Mouse (Mus musculus): ENCODE measurements around the gene Hba-a2.
"Not testable (repeated sequence)": the region's sequence is repeated elsewhere in the genome, so short reads cannot be mapped to it uniquely, and the experiment has no call there.

The Hba-a2 gene

DNA sequence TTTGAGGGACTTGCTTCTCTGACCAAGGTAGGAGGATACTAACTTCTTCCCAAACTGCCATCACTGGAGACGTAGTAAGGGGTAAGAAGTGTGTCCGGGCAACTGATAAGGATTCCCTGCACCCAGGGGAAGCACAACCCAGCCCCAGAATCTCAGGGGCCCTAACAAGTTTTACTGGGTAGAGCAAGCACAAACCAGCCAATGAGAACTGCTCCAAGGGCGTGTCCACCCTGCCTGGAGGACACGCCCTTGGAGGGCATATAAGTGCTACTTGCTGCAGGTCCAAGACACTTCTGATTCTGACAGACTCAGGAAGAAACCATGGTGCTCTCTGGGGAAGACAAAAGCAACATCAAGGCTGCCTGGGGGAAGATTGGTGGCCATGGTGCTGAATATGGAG, at the start of gene Hba-a2:
TSS of gene Hba-a2 (plus strand) at position 287 of the 400 bp plus-strand sequence.
- POLR2A ChIA-PET, result interaction anchor here in 1 of 4 experiments (0.6 kb wide), 1 partner anchor 25 kb away, joined by 4 read pairs; no protein-coding TSS in a partner anchor
- CTCF ChIA-PET, result not testable (repeated sequence)

DNA sequence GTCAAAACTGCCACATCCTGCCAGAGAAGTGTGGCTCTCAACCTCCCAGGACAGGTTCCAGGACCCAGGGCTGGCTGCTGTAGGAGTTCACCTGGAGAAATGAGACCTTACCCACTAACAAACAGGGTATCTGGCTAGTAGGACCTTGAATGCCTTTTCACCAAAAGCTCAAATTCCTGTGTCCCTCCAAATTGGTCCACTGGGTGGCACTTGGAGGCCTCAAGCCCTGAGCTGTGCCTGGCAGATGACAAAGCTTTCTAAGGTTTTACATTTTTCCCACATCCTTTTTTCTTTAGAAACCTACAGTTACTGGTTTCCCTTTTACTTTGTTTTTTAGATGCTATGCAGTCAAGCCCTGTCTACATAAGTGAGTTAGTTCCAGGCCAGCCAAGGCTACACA, 49.2 kb upstream of the Hba-a2 start:
- ChIA-PET CTCF (interaction anchor here in 3 of 4 experiments (0.5 to 2.8 kb wide), 7 partner anchors 9 to 448 kb away, joined by 3 to 8 read pairs (median 6); no protein-coding TSS in a partner anchor), POLR2A (interaction anchor here in 3 of 4 experiments (0.8 to 2.0 kb wide), 5 partner anchors 11 to 42 kb away, joined by 3 to 4 read pairs (median 3); partner anchors contain the start of gene Snrnp25 (in 1 of the 3))

DNA sequence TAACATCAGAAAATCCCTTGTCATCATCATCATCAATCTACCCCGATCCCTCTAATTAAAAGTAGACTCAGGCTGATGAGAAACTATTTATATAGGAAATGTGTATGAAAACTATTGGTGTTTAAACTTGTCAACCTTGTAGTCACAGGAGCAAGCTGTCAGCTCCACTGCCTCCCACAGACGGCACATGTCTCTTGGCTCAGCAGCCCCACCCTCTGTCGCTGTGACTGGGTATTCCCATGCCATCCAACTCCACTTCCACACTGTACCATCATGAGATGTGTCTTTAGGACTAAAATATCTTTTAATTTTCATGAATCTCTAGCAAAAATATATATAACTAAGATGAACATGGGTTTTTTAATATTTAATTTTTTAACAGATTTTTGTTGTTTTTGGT, 47.9 kb upstream of the Hba-a2 start:
- CTCF ChIA-PET, result interaction anchor here in 3 of 4 experiments (0.6 to 2.2 kb wide), 3 partner anchors 11 to 142 kb away, joined by 3 to 8 read pairs (median 6); no protein-coding TSS in a partner anchor
- POLR2A ChIA-PET, result interaction anchor here in 1 of 4 experiments (1.3 to 2.0 kb wide), 2 partner anchors 20 to 26 kb away, joined by 4 to 5 read pairs; partner anchors contain the start of gene Rhbdf1

DNA sequence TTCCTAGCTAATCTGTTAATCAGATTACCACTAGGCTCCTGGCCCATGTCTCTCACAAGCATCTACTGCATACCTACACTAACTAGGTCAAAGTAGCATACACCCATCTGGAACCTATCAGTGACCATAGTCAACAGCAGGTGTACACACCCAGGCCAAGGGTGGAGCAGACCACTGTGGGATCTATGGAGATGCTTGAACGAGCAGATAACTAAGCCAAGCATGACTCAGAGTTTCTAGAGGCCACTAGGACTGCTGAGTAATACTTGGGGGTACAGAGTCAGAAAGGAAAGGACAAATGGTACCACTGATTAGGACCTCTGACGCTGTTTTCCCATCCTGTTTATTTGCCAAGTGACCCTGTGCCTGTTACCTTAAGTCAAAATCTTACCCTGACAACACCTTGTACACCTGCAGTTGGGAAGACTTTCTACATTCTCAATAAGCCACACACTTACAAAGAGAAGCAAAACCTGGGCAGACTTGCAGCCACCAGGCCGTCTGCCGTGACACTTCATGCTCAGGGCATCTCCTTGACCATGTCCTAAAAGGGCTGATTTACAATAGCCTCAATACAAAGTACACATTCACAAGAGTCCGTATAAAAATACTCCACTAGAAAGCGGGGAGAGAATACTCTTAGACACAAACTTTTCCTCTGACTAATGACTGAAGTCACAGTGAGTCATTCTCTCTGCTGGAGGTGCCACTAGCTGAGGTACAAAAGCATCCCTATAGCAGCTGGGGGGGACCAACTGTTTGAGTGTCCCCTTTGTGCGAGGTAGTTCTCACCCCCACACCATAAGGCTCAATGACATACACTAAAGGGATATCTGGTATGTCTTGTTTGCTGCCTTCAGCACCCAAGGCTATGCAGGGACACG, 45.2 kb upstream of the Hba-a2 start:
- POLR2A ChIA-PET, result no interaction called here
- CTCF ChIA-PET, result no interaction called here

DNA sequence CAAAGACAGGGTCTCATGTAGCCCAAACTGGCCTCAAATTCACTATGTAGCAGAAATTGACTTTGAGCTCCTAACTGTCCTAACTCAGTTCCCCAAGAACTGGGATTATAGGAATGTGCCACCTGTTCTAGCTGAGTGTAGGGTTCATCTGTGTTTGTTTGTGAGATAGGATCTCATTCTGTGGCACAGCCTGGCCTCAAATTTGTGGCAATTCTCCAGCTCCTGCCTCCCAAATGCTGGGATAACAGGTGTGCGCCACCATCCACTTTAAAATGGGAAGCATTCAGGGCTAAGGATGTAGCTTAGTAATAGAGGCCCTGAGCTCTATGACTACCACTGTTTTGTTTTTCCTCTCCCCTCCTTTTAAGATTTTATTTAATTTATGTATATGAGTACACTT, 43.2 kb upstream of the Hba-a2 start:
- ChIA-PET POLR2A (interaction anchor here in 2 of 4 experiments (0.9 to 1.6 kb wide), 3 partner anchors 9 to 14 kb away, joined by 3 to 6 read pairs (median 3); partner anchors contain the start of gene Nprl3 (in 1 of the 2)), CTCF (no interaction called here)

DNA sequence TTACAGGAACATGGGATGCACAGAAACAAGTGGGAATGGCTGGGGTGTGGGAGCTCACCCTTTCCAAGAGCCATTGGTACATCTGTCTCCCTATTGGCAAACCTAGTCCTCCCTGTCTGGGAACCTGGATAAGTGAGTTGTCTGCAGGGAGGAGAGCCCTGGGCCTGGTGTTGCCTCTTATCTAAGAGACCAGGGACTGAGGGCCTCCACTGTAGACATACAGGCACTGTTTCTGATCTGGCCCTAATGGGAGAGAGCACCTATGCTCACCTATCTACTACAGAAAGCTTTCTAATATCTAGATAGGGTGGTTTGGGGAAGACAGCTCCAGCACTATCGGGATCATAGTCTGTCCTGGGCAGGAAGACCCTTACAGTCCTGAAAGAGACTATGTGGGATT, 40.1 kb upstream of the Hba-a2 start:
- ChIA-PET CTCF (interaction anchor here in 2 of 4 experiments (0.6 to 2.5 kb wide), 3 partner anchors 19 to 95 kb away, joined by 3 to 5 read pairs (median 3); partner anchors contain the start of gene Hbq1b (in 1 of the 2)), POLR2A (interaction anchor here in 1 of 4 experiments (0.9 to 1.9 kb wide), 2 partner anchors 11 to 12 kb away, joined by 3 to 9 read pairs; partner anchors contain the start of gene Nprl3)

DNA sequence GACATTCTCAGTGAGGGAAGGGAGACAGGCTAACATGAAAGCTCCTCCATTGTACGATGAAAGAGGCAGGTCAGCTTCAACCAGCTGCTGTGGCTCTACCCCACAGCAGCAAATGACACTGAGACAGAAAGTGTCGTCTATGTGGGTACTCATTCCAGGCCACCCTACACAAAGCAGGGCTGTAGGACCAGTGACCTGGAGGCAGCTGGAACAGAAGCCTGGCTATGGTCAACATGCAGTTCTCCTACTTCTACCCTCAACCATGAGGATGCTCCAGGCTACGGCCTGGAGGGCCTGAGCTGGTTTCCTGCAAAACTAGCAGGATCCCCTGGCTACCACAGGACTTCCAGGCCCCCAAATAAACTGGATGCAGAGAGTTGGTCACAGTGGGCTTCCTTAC, 39.7 kb upstream of the Hba-a2 start:
- POLR2A ChIA-PET, result interaction anchor here in 1 of 4 experiments (1.9 kb wide), 1 partner anchor 10 kb away, joined by 9 read pairs; the partner anchor contains the start of gene Nprl3

DNA sequence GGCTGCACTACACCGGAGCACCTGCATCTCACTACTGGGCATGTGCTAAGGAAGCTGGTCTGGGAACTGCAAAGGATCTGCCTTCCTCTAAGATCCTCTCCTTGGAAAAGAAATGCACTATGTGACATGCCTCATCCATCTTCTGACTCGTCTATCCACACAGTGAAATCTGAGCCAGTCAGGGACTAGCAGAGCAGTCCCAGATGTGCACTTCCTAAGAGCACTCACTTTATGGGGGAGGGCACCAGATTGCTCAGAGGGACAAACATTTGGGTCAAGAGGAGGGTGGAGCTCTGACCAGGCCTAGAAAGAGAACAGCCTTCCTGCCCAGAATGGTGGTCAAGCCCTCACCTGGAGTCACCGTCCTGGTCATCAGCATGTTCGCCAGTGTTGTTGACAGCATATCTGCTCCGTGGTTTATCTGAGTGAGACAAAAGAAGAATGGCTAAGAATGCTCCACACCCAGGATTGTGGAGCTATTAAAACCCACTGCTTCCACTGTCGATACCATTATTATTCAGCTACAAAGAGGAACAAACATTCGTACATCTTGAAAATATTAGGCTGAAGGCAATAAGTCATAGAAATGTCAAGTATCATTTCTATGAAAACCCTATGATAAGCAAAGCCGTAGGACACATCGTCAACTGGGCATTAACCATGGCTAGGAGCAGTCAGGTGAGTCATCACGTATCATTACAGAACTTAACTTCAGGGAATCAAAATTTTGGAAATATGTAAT, 33.4 kb upstream of the Hba-a2 start:
- POLR2A ChIA-PET, result interaction anchor here in 1 of 4 experiments (0.7 to 1.3 kb wide), 4 partner anchors 9 to 58 kb away, joined by 3 to 4 read pairs (median 3); partner anchors contain the start of gene Snrnp25

More for the DNA sequence above, 39.7 kb upstream of the Hba-a2 start:
- CTCF ChIA-PET, result interaction anchor here in 2 of 4 experiments (0.6 to 2.5 kb wide), 3 partner anchors 19 to 95 kb away, joined by 3 to 5 read pairs (median 3); partner anchors contain the start of gene Hbq1b (in 1 of the 2)

DNA sequence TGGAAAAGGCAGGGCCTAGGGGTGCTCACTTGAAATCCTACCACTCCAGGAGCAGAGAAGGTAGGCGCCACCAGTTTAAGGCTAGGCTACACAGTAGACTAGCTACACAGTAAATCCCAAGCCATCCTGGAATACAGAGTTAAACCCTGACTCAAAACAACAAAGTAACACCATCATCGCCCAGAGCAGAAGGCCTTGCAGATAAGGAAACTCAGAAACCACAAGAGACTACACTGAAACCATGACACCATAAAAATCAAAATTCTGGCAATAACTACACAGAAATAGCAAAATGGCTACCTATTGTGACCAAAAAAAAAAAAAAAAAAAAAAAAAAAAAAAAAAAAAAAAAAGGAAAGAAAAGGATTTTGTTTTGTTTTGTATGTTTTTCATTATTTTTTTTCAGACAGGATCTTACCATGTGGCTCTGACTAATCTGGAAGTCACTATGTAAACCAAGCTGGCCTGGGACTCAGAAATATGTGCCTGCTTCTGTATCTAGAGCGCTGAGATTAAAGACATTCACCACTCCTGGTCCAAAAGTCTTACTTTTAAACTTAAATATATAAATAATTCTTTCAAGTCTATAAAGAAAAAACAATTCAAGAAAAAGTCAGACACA, 31.1 kb upstream of the Hba-a2 start:
- CTCF ChIA-PET, result interaction anchor here in 3 of 4 experiments (0.6 to 0.9 kb wide), 3 partner anchors 23 to 60 kb away, joined by 3 to 15 read pairs (median 3); partner anchors contain the start of gene Snrnp25 (in 1 of the 3)
- POLR2A ChIA-PET, result interaction anchor here in 2 of 4 experiments (0.6 to 3.3 kb wide), 5 partner anchors 12 to 359 kb away, joined by 3 to 9 read pairs (median 4); partner anchors contain the start of gene Snrnp25 (in 2 of the 2)

More for the DNA sequence above, 33.4 kb upstream of the Hba-a2 start:
- CTCF ChIA-PET, result no interaction called here

DNA sequence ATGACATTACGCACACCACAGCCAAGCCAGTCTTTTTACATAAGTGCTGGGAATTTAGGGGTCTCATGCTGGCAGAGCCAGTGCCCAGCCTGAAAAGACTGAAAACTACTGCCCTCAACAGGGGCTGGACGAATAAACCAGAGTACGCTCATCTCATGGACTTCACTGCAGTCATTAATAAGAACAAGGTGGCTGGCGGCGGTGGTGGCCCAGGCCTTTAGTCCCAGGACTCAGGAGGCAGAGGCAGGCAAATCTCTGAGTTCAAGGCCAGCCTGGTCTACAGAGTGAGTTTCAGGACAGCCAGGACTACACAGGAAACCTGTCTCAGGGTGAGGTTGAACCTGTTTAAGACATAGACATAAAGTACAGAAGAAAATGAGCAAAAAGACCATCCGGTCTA, 30.1 kb upstream of the Hba-a2 start:
- ChIA-PET POLR2A (interaction anchor here in 2 of 4 experiments (1.1 to 3.3 kb wide), 5 partner anchors 10 to 62 kb away, joined by 3 to 9 read pairs (median 5); partner anchors contain the start of gene Snrnp25 (in 2 of the 2)), CTCF (no interaction called here)

DNA sequence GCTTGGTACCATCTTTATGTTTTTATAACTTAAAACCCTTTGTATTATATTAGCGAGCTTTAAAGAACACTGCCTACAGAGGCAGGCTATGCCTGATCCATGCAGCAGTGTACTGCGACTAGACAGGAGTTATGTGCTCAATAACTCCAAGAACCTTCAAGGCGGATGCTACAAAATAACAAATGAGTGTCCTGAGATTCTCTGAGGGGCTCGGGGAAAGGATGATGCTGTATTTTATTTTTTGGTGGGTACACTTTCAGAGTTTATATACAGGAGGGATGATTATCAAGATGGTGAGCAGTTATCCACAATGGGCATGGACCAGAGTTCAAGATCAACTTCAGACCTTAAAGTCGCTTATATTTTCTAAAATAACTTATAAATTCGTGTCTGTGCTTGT, 29.5 kb upstream of the Hba-a2 start:
- CTCF ChIA-PET, result interaction anchor here in 2 of 4 experiments (0.6 to 1.2 kb wide), 3 partner anchors 20 to 54 kb away, joined by 3 to 4 read pairs (median 4); partner anchors contain the start of gene Hbq1b (in 1 of the 2)

DNA sequence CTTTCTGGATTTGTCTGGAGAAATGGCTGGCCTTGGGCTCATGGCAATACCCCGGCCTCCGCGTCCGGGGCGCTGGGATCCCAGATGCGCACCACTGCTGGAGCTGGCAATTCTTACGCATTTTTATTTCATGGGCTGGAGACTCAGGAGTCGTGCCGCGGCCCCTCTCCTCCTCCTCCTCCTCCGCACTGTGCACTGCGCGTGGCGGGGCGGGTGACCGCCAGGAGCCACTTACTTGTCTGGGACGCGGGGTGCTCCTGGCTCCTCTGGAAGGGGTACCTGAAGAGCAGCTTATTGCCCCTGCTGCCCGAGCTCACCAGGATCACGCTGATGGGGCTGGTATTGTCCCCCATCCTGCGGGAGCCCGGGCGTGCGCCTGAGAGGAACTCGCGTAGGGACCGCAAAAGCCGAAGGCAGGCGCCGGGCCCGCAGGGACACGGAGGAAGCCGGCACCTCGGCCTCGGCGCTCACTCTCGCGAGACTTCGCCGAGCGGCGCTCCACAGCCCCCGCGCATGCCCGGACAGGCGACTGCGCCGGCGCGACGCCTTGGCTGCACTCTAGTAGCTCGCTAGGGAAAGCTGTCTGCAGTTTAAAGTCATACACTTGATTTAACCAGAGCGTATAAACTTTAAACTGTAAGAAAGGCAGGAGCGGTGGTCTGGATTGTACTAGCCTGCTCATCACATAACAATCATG, 29.0 kb upstream of the Hba-a2 start, which contains the start of gene Nprl3:
TSS of gene Nprl3 (minus strand) at position 520 of the 697 bp plus-strand sequence.
- CTCF ChIA-PET, result interaction anchor here (0.6 to 1.5 kb wide), 7 partner anchors 19 to 73 kb away, joined by 3 to 4 read pairs (median 4); partner anchors contain the start of gene Hbq1b (in 1 of the 4)
- POLR2A ChIA-PET, result interaction anchor here in 3 of 4 experiments (0.7 to 3.3 kb wide), 30 partner anchors 8 to 397 kb away, joined by 3 to 15 read pairs (median 3); partner anchors contain the start of genes Hbq1b (in 2 of the 3), Hba-x (in 1 of the 3), Snrnp25 (in 1 of the 3) and Stk10 (in 1 of the 3)

More for the DNA sequence above, 29.5 kb upstream of the Hba-a2 start:
- POLR2A ChIA-PET, result interaction anchor here in 2 of 4 experiments (1.1 to 3.3 kb wide), 12 partner anchors 8 to 121 kb away, joined by 3 to 15 read pairs (median 4); partner anchors contain the start of genes Hba-x (in 1 of the 2), Hbq1b (in 1 of the 2) and Snrnp25 (in 1 of the 2)

DNA sequence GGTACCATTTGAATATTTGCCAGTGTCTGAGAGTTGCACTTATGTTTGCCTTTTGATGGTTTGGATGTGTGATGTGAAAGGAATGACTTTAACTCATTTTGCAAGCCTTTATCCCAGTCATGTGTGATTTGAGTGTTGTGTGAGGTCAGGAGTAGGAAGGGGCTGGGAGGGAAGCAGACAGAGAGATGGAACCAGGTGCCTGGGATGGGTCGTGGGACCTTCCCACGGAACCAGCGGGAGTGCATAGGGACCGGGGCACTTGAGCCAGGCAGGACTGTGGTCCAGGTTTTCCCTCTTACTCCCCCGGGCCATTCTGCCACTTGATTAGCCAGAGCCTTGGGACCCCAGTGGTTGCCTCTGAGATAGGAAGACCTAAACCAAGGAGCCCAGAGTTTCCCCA, 28.3 kb upstream of the Hba-a2 start:
- CTCF ChIA-PET, result interaction anchor here in 3 of 4 experiments (0.5 to 1.5 kb wide), 7 partner anchors 19 to 491 kb away, joined by 3 to 4 read pairs (median 4); partner anchors contain the start of gene Hbq1b (in 1 of the 3)
- POLR2A ChIA-PET, result interaction anchor here in 3 of 4 experiments (0.7 to 3.3 kb wide), 32 partner anchors 8 to 398 kb away, joined by 3 to 15 read pairs (median 3); partner anchors contain the start of genes Hbq1b (in 2 of the 3), Stk10 (in 2 of the 3), Hba-x (in 1 of the 3) and Snrnp25 (in 1 of the 3)

DNA sequence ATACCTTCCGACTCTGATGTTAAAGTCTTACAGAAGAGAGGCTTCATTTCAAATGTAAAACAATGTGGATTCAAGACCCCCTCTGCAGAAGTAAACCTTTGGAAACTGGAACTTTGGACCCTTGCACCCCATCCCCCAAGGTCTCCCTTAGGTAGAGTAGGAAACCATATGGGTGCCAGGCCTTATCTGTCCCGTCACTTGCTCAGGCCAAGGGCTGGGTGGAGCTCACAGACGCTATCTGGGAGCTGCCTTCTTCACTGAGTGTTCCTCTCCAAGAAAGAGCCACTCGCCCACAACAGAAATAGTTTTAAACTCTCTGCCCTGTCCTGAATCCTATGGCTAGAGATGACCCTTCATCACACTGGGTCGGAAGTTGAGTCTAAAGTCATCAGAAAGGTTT, 27.3 kb upstream of the Hba-a2 start:
- CTCF ChIA-PET, result interaction anchor here in 3 of 4 experiments (0.8 to 1.2 kb wide), 3 partner anchors 18 to 86 kb away, joined by 3 to 4 read pairs (median 3); partner anchors contain the start of gene Hbq1b (in 1 of the 3)
- POLR2A ChIA-PET, result interaction anchor here in 2 of 4 experiments (0.6 to 3.3 kb wide), 9 partner anchors 8 to 399 kb away, joined by 3 to 15 read pairs (median 6); partner anchors contain the start of genes Hbq1b (in 1 of the 2), Sh3pxd2b (in 1 of the 2) and Stk10 (in 1 of the 2)

DNA sequence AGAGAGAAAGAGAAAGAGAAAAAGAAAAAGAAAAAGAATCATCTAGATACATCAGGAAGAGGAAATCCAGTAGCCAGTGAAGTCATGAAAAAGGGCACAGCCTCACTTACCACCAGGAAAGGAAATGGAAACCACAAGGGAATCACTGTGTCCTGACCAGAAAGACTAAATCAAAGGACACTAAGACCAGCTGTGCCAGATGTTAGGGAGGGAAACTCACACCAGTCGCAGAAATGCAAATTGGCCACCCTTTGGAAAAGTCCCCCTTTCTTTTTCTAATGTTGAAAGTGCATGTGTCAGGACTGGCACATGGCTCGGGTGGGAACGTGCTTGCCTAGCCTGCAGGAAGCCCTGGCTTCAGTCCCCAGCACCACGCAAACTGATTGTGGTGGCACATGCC, 25.1 kb upstream of the Hba-a2 start:
- POLR2A ChIA-PET, result interaction anchor here in 1 of 4 experiments (0.6 kb wide), 1 partner anchor 25 kb away, joined by 4 read pairs; no protein-coding TSS in a partner anchor
- CTCF ChIA-PET, result interaction anchor here in 1 of 4 experiments (0.6 kb wide), 1 partner anchor 216 kb away, joined by 9 read pairs; no protein-coding TSS in a partner anchor

DNA sequence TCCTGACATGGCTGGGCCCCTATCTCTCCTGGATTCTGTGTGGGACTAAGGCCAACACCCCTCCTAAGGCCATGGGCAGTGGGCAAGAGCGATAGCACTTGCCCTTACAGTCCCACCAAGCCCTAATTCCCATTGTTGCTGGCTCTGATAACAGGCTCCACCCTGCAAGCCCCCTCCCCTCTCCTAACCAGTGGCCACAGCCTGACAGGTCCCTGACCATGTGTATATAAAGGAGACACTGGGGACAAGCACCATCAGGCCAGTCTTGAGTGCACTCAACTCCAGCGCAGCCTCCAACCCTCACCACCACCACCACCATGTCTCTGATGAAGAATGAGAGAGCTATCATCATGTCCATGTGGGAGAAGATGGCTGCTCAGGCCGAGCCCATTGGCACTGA, 19.9 kb upstream of the Hba-a2 start, which contains the start of gene Hba-x:
TSS of gene Hba-x (plus strand) at position 54 of the 400 bp plus-strand sequence.
- CTCF ChIA-PET, result interaction anchor here in 1 of 4 experiments (0.6 to 1.2 kb wide), 3 partner anchors 11 to 94 kb away, joined by 3 to 4 read pairs (median 3); partner anchors contain the start of genes Hbq1a and Hbq1b
- POLR2A ChIA-PET, result interaction anchor here in 2 of 4 experiments (1.0 to 2.0 kb wide), 4 partner anchors 8 to 52 kb away, joined by 3 to 15 read pairs (median 6); partner anchors contain the start of gene Nprl3 (in 2 of the 2)
